Mouse (Mus musculus): Measurements from ENCODE around the gene Sp2.

DNA sequence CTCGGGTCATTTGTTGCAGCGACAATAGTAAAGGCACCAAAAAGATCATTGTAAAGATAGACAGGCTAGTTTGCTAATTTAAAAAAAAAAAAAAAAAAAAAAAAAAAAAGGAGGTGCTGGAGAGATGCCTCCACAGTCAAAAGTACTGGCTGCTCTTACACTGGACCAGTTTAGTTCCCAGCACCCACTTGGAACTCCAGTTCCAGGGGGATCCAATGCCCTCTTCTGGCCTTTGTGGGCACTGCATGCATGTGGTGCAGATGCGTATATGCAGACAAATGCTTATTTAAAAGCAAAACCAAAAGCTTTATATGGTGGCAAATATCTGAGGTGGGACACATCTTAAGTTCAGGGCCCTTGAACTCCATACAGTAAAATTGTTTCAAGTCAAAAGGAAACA, 32.0 kb downstream of the Sp2 start:
- TF ChIP-seq CHD2 (IDR thresholded peaks at IDR 0.05; ENCODE audit: low read depth, low read length): no peak
- TF ChIP-seq MAFK (IDR thresholded peaks at IDR 0.05; ENCODE audit: insufficient read depth, low read depth, low read length): no peak
- TF ChIP-seq HCFC1 (IDR thresholded peaks at IDR 0.05; ENCODE audit: borderline replicate concordance, insufficient read depth, low read length): no peak
- peak; percentile 78 for TF ChIP-seq ZNF384 (IDR thresholded peaks at IDR 0.05; ENCODE audit: low read depth, low read length)

Measured in ES-E14 (cell line).